In the genomic region with DNA sequence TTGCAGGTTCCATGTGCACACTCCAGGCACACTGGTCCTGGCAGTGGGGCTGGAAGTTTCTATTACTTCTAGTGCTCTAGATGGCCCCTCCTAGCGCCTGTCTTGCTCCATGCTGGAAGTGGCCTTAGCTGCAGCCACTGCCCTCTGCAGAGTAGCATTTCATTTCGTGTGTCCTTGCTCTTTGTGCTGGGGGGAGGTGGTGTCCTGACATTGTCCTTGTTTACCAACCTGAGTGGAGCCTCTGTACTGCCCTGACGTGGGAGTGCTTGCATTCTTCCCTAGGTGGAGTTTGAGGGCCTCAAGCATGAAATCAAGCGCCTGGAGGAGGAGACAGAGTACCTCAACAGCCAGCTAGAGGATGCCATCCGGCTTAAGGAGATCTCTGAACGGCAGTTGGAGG, we compare ENCODE assay signal across 26 mouse cellular contexts.
"Had no signal": no experiment of that assay in that cellular context is flagged by ENCODE, and none has a peak within 500 bp of the region (broad histone marks: within the 10 kb centered on the region; RNA-seq: fewer than 3 reads in every experiment).

No protein-coding gene starts in this region.

- H3K27me3 ChIP-seq: heart, embryonic 12.5 days; hindbrain, embryonic 12.5 days; intestine, embryonic 15.5 days; limb, embryonic 12.5 days; liver, embryonic 12.5 days had no signal

- H3K4me3 ChIP-seq: gastrocnemius, adult 2 months; heart, embryonic 10.5 days; heart, embryonic 12.5 days; hindbrain, embryonic 10.5 days; hindbrain, embryonic 12.5 days; intestine, embryonic 15.5 days; layer of hippocampus, adult 2 months; left cerebral cortex, adult 2 months; limb, embryonic 10.5 days; limb, embryonic 12.5 days; liver, embryonic 12.5 days had no signal

- H3K27ac ChIP-seq: gastrocnemius, adult 2 months; heart, embryonic 10.5 days; hindbrain, embryonic 10.5 days; hindbrain, embryonic 12.5 days; hindbrain, embryonic 14.5 days; intestine, embryonic 15.5 days; layer of hippocampus, adult 2 months; left cerebral cortex, adult 2 months; limb, embryonic 10.5 days; limb, embryonic 12.5 days; liver, embryonic 12.5 days had no signal

- H3K9ac ChIP-seq: heart, embryonic 12.5 days; hindbrain, embryonic 12.5 days; hindbrain, embryonic 14.5 days; intestine, embryonic 15.5 days; limb, embryonic 12.5 days; liver, embryonic 12.5 days had no signal

- H3K4me2 ChIP-seq: heart, embryonic 12.5 days; hindbrain, embryonic 12.5 days; hindbrain, embryonic 14.5 days; intestine, embryonic 15.5 days; limb, embryonic 12.5 days; liver, embryonic 12.5 days had no signal

- DNase-seq: gastrocnemius, postnatal 10 days; gastrocnemius, postnatal 25 days; heart, adult 18-20 months; heart, postnatal 10 days; heart, postnatal 4 days; kidney, adult 18-20 months; kidney, adult 8-10 months; kidney, postnatal 10 days; kidney, postnatal 25 days; kidney, postnatal 4 days; liver had no signal

- H3K9me3 ChIP-seq: heart, embryonic 10.5 days; heart, embryonic 12.5 days; hindbrain, embryonic 10.5 days; hindbrain, embryonic 12.5 days; intestine, embryonic 15.5 days; limb, embryonic 10.5 days; limb, embryonic 12.5 days; liver, embryonic 12.5 days had no signal

- ATAC-seq: hindbrain, embryonic 16.5 days; inflammation-experienced regulatory T-cells, adult 6 months; intestine, embryonic 15.5 days; intestine, postnatal 0 days; liver, embryonic 12.5 days had no signal

- H3K4me1 ChIP-seq: intestine, embryonic 15.5 days; limb, embryonic 12.5 days had no signal
